Mouse (Mus musculus): ENCODE measurements around the gene Btd.

The Btd gene

DNA sequence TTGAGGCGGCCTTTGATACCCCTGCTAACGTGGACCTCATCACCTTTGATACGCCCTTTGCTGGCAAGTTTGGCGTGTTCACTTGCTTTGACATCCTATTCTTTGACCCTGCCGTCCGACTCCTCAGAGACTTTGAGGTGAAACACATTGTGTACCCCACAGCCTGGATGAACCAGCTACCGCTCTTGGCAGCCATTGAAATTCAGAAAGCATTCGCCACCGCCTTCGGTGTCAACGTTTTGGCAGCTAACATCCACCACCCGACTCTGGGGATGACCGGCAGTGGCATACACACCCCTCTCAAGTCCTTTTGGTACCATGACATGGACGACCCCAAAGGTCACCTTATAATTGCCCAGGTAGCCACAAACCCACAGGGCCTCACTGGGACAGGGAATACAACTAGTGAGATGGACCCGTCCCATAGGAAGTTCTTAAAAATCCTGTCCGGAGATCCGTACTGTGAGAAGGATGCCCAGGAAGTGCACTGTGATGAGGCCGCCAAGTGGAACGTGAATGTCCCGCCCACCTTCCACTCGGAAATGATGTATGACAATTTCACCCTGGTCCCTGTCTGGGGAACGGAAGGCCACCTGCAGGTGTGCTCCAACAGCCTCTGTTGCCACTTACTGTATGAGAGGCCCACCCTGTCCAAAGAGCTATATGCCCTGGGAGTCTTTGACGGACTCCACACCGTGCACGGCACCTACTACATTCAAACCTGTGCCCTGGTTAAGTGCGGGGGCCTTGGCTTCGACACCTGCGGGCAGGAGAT, 26.3 kb downstream of the Btd start:
- no peak for DNase-seq

GRCm38 (mm10) chr14:31667741-31668140, 26.9 kb downstream of the Btd start:
- no peak for DNase-seq

DNA sequence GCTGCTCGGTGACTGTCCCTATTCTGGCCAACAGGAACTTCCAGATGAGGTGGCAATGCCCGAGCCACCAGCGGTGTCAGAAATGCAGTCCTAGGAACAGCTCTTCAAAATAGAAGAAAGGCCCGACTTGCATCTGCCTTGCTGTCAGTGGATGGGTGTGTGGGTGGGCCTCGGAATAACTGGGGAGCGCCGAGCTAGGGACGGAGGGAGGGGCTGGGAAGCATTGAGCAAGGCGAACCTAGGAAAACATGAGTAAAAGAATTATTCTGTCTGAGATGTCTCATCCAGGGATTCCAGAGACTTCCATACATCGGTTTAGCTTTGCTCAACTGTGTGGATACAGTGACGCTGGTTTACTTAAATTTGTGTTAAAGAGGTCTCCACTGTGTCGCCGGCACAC, 27.5 kb downstream of the Btd start:
- DNase-seq = no peak

GRCm38 (mm10) chr14:31669161-31669611, 28.4 kb downstream of the Btd start:
- DNase-seq = peak; percentile 62 to 63

DNA sequence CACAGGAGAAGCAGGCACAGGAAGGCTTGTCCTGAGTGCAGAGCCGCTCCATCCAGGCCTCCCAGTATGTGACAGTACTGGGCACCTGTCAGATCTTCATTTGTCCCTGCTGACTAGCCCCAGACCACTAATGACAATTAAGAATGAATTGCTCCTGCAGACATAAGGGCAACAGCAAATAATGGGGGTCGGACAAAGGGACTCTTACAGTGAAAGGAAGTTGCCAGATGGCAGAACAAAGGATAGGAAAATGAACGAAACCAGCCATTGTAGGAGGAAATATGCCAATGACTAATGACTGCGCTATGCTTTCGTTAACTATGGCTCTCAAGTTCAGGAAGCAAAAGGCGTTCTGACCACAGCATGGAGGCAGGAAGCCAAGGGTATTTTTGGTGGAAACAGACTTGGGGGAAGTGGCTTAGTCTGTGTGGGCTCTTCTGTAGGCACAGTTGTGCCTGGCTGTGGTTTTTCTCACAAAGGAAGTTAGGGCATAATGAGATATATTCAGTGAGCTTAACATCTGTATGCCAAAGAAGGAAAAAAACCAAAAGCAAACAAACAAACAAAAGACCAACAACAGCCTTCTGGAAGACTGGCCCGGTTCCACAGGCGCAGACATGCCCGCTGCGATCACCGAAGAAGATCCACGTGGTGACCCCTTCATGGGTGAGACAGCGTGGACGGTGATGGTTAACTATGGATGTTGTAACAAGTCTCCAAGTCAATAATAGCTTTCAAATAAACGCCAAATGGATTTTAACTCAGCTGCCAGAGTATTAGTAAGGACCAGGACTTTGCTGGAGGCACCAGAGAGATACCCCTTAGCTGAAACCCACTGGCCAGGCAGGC, 29.0 kb downstream of the Btd start:
- DNase-seq = peak in 1 of 2 experiments; percentile 33

- DNase-seq = no peak
Observed at GRCm38 (mm10) chr14:31671635-31672320, 30.9 kb downstream of the Btd start.

DNA sequence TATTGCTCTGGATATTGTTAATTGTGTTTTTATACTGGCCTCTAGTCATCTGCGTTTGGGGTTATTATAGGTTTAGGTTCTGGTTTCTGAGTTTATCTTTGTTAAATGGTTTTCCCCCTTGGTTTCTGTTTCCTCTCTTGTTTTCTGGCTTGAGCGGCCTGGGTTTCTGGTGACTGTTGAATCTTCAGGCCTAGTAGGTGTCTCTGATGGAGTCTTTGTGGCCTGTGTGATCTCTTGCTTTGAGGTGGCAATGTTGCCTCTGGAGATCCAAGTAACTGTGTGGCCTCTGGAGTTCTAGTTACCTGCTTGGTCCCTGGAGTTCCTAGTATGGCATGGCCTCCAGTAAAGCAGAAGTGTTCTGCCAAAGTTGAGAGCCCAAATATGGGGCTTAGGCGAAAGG, 39.8 kb downstream of the Btd start:
- DNase-seq = no peak

DNA sequence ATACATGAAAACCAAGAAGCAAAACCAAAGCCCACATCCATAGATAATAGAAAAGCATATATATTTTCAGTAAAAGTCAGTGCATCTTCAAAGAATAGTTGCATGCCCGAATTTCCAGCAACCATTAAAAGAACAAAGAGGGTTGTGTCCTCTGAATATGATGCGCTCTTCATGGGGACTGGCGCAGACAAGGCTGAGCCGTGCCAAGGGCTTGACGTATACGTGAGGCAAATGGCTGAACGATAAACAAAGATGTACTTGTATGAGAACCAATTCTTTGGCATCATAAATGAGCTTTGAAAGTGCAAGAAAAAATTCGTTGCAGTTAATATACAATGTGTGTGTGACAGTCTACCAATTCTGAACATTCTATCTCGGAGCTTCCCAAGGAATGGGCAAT, 40.5 kb downstream of the Btd start:
- DNase-seq = no peak

DNA sequence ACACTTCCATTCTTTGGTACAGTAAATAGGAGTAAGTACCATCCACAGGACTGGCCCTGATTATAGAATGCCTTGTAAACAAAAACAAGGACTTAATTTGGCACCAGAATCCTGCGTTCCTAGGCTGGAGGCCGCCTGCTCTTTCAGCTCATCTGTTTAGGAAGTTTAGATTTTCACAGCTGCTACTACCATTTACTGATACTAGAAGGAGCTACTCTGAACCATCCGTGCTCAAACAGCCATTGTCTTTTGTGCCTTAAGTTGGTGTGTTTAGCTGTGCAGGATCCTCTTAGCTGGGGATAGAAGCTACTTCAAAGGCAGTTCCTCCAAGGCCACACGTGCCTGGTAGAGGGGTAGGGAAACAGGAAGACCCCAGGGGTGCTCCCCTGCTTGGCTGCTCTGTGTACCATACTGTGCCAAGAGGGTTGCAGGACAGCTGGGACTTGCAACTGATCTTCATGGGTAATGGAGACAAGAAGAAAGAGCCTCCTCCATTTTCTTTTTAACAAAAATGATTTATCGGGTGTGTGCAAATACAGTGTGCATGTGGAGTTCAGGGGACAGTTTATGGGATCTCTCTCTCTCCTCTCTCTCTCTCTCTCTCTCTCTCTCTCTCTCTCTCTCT, 41.2 kb downstream of the Btd start:
- DNase-seq = no peak

DNA sequence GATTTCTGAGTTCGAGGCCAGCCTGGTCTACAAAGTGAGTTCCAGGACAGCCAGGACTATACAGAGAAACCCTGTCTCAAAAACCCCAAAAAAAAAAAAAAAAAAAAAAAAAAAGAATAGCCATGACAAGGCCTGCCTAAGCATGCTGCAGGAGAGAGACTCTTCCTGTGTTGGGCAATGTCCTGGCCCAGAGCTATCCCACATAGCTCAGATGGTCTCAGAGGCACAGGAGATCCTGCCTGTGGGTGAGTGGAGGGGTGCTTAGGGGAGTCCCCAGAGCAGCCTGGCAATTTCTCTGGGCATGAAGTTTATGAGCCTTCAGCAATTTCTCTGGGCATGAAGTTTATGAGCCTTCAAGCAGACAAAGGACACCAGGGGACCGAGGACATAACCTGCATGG, 42.8 kb downstream of the Btd start:
- no peak for DNase-seq

- DNase-seq = no peak
Observed at GRCm38 (mm10) chr14:31684343-31685040, 43.7 kb downstream of the Btd start.

DNA sequence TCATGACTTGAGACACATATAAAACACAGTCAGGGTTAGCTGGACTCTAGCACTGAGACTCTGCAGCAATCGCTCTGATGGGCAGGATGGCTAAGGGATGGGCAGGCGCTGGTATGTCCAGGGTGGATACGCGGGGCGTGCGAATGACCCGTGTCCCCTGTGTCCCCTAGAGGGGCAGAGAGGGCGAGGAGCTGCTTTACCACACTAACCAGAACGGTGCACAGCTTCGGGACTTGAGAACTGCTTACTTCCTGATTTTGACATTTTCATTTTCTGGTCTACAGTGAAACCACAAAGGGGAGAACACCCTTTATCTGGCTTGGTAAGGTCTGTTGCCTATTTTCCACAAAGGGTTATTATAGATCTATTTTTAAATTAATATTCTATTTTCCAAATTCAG, 44.9 kb downstream of the Btd start:
- DNase-seq = no peak

DNA sequence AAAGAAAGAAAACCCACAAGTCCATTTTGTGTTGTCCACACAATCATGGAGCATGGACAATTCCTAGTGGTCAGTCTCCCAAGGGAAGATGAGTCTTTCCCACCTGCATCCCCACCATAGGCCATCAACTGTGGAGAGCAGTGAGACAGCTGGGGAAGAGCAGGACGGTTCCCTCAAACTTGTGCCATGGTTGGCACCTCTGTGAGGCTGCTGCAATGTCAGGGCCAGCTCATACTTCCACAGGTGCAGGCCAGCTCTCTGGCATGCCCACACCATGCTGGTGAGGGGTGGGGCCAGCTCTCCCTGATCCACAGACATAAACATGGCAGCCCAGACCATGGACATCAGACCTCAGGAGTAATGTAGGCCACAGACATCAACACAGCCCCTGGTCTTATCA, 45.4 kb downstream of the Btd start:
- DNase-seq = no peak

GRCm38 (mm10) chr14:31692536-31692935, 51.7 kb downstream of the Btd start:
- no peak for DNase-seq

GRCm38 (mm10) chr14:31696206-31696984, 55.6 kb downstream of the Btd start:
- DNase-seq = no peak

- no peak for DNase-seq
Observed at GRCm38 (mm10) chr14:31696985-31697303, 56.1 kb downstream of the Btd start.

DNA sequence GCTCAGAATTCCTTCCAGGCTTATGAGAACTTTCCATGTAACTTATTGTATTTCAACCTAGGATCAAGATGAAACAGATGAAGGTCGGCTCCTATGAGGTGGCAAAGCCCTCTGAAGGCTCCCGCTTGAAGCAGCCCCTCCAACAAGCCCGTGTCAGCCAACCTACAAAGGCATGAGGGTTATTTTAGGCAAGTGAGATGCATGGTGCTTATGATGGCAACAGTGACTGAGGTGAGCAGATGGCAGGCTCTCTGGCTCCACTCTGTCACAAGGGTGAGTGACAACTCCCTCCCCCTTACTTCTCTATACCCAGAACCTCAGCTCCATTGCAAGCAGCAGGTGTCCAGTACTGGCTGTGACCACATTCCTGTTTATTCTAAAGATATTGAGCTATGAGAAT, 56.5 kb downstream of the Btd start:
- no peak for DNase-seq

GRCm38 (mm10) chr14:31697755-31698154, 56.9 kb downstream of the Btd start:
- DNase-seq = no peak

DNA sequence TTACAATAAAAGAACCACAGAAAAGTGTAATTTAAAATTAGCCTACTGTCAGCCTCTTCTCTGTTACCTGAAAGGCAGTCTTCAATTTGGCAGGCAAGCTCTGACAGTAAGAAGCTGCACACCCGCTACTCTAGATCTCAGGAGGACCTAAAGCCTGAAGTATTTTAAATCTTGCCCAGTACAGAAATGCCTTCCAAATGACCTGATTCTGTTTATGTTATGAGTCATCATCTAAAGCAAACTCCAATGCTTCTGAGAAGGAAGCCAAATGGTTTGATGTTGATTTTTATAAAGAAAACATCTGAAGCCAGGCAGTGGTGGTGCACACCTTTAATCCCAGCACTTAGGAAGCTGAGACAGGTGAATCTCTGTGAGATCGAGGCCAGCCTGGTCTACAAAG, 59.5 kb downstream of the Btd start:
- DNase-seq = no peak

DNA sequence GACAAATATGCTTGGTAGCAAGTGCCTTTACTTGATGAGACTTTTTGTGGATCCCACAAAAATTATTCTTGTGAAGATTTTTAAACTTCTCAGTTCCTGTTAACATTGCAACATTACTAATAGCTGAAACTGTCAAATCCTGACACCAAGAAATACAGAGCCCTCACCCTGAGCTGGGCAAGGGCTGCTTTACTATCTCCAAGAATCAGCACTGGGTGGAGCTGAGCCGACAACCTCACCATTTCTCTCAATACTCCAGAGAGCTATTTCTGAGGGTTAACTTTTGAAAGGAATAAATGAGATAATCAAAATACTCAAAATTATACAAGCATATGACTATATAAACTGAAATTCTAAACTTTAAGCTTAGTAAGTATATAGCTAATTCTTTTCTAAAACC, 68.5 kb downstream of the Btd start:
- DNase-seq = no peak

- DNase-seq = no peak
Observed at GRCm38 (mm10) chr14:31715669-31716068, 74.8 kb downstream of the Btd start.

GRCm38 (mm10) chr14:31717360-31717759, 76.5 kb downstream of the Btd start:
- no peak for DNase-seq

Data from kidney, adult 8-10 months (tissue).